Mouse (Mus musculus) adrenal gland, postnatal 25 days (tissue): ENCODE data around the gene C7. TPM values are rescaled to one million over a fixed set of nuclear protein-coding genes. Genes with fewer than 3 reads are reported as not detected.
"Not testable (repeated sequence)": the region's sequence is repeated elsewhere in the genome, so short reads cannot be mapped to it uniquely, and the experiment has no call there.

Experiments used
- DNase-seq: peaks from one replicate; pipeline ENCODE4 v3.0.0; 2021; ENCODE audit warnings: mixed read lengths
- long read RNA-seq: library from polyadenylated mRNA; stranded (forward); transcript quantifications from one replicate; pipeline ENCODE4 v2.0.0, GENCODE M21; 2021
- total RNA-seq: library from RNA; stranded (reverse); gene quantifications from 2 replicates; pipeline ENCODE4 v1.2.3, GENCODE M21; 2021

C7 gene
- 9.4 and 9.5 TPM in 2 replicates for total RNA-seq
- long read RNA-seq, partial matches to known transcripts, result 1 of 3 reads
- long read RNA-seq, other reads (novel, unspliced or antisense), result 0 of 3 reads

DNA sequence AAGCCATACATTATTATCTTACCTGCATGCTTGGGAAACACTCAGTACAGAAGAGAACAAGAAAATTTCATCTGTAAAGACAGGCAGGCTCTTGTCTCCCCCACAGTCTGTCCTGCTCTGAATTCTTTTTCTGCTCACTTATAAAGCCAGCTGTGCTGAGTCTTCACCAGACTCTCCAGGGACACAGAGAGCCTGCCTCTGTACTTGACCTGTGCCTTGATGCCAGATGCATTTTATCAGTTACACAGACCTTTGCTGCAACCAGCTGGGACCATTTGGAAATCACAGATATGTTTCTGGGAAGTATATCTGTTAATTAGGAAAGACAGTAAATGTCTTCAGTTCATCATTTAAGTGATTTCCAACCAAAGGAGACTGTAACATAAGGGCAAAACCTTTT is at the start of gene C7:
C7 (minus strand) TSS at position 106 of the 400 bp plus-strand sequence.
- no peak for DNase-seq

DNA sequence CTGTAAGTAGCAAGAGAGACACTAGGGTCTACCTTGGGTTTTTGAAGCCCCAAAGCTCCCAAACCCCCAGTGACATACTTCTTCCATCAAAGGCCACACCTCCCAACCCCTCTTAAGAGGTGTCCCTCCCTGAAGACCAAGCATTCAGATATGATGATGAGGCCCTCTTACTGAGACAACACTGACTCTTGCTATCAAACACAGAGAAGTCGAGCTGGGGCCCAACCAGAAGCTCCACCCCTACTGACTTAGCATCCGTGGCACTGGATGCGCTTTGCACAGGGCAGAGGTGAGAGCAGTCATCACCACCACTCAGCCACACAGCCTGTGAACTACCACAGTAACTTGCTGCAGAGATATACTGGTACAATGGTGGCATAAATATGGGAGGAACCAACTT is 49.1 kb upstream of the C7 start:
- DNase-seq, result no peak

GRCm38 (mm10) chr15:5108655-5109040 is 45.1 kb upstream of the C7 start:
- DNase-seq, result no peak

GRCm38 (mm10) chr15:5107686-5108654 is 44.4 kb upstream of the C7 start, which contains the start of gene Card6:
Gene Card6, minus strand, starts transcription at chr15:5108539.
- DNase-seq, result no peak

DNA sequence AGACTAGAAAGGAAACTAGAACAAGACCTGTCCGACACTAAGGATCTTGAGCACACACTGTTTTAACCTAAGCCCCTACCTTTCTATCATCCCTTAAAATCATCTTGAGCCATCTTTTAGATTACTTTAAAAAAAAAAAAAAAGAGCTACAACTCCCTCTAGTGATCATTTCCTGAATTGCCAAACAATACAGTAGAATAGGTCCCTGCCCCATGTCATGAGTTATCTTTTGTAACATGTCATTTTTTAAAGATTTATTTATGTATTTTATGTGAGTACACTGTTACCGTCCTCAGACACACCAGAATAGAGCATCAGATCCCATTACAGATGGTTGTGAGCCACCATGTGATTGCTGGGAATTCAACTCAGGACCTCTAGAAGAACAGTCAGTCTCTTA is 42.8 kb upstream of the C7 start:
- DNase-seq, result no peak

GRCm38 (mm10) chr15:5105891-5106290 is 42.4 kb upstream of the C7 start:
- DNase-seq, result no peak

GRCm38 (mm10) chr15:5102312-5102711 is 38.8 kb upstream of the C7 start:
- no peak for DNase-seq

DNA sequence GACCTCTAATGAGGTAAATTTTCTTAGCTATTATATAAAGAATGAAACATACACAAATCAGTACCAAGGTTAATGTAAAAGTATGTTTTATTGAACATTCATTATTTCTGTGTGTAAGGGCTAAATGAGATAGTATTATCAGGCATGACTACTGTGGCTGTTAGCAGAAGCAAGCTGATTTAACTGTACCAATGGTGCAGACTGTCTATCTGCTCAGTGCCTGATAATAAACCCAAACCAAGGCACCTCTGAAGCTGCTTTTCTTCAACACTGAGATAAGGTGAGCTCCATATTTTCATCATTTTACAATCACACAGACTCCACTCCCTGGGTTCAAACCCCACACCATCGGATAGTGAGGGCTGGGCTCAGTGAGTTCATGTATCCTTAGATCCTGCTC is 33.8 kb upstream of the C7 start:
- DNase-seq, result no peak

GRCm38 (mm10) chr15:5095534-5096301 is 32.2 kb upstream of the C7 start:
- DNase-seq, result no peak

DNA sequence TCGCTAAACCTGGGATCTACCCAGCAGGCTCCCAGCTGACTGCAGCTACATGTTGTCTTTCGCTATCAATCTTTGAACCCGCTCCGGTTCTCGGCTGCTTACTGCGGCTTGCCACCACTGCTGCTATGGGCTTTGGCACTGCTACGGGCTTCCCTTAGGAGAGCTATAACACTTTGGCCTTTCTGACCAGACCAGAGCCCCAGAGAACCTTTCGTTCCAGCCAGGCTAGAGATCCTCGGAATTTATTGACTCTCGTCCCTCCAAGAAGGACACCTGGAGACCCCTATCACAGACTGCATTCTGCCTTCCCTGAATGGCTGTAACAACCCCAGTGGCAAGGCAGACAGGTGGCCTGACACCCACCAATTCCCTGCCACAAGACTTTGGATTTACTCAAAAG is 26.6 kb upstream of the C7 start:
- no peak for DNase-seq

GRCm38 (mm10) chr15:5088850-5089608 is 25.5 kb upstream of the C7 start:
- no peak for DNase-seq

GRCm38 (mm10) chr15:5086162-5086561 is 22.6 kb upstream of the C7 start:
- no peak for DNase-seq

- DNase-seq, result no peak
Measured at GRCm38 (mm10) chr15:5081235-5081634, 17.7 kb upstream of the C7 start.

- DNase-seq, result no peak
Measured at GRCm38 (mm10) chr15:5068801-5069518, 5.4 kb upstream of the C7 start.

- DNase-seq, result no peak
Measured at GRCm38 (mm10) chr15:5045560-5046284, 17.8 kb downstream of the C7 start.

GRCm38 (mm10) chr15:5029256-5029655 is 34.3 kb downstream of the C7 start:
- DNase-seq, result no peak

- not testable (repeated sequence) for DNase-seq
Measured at GRCm38 (mm10) chr15:5023479-5024265, 39.9 kb downstream of the C7 start.

- DNase-seq, result no peak
Measured at GRCm38 (mm10) chr15:5009644-5010107, 53.9 kb downstream of the C7 start.

- DNase-seq, result no peak
Measured at GRCm38 (mm10) chr15:5003503-5004196, 59.9 kb downstream of the C7 start.
